Mouse (Mus musculus) ES-Bruce4 (cell line): ENCODE results near the gene Sirt6.

Experiments used
- CTCF ChIP-seq: IDR thresholded peaks from one replicate; pipeline ENCODE4 v1.8.1; 2011; ENCODE audit warnings: low read depth, low read length
- POLR2A ChIP-seq: IDR thresholded peaks from one replicate; pipeline ENCODE4 v1.8.1; 2011; ENCODE audit warnings: low read length; ENCODE audit not compliant: insufficient read depth

- no peak for TF ChIP-seq POLR2A
- no peak for TF ChIP-seq CTCF
Observed at GRCm38 (mm10) chr10:81596611-81597010, 31.0 kb downstream of the Sirt6 start.
